Mouse (Mus musculus) left cerebral cortex, adult 18-20 months (tissue): ENCODE measurements around the gene Aes. TPM values are rescaled to one million over a fixed set of nuclear protein-coding genes. Genes with fewer than 3 reads are reported as not detected.

Source experiments
- DNase-seq, 2 experiments: peaks; one replicate each; pipeline ENCODE4 v3.0.0; 2021 to 2022; ENCODE audit warnings: low spot score in 2 of 2, mixed read lengths in 1 of 2
- total RNA-seq, 2 experiments: library from RNA; stranded (reverse); gene quantifications; 2 replicates each; pipeline ENCODE4 v1.2.3; 2021

The Aes gene
- total RNA-seq, 2 experiments from 2014 or later, result 700 to 737 TPM

GRCm38 (mm10) chr10:81544296-81545160, 14.8 kb upstream of the Aes start:
- peak in 1 of 2 experiments; percentile 31 for DNase-seq

DNA sequence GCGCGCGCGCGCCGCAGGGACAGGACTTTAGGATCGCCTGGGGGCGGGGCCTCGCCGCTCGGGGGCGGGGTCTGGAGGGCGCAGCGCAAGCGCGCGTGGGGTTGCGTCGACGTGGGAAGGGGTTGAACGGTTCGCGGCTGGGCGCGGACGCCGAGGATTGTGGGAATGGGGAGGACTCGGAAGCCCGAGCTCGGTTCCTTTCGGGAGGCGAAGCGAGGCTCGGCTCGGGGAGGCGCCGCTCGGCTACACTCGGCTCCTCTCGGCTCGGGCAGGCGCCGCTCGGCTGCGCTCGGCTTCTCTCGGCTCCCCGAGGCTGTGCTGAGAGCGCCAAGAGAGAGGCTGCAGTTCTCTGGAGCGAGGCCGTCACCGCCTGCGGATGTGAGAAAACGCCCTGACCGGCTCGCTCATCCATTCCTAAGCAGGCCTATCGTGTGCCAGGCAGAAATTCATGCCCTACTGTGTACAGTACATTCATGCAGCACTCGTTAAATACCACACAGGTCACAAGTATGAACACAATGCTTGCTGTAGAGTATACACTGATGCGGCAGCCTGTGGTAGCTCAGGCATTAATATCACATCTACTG, 14.0 kb upstream of the Aes start, which contains the start of gene Gna11:
Gene Gna11 (minus strand): TSS at position 30 of the 587 bp plus-strand sequence.
- peak; percentile 99 to 100 for DNase-seq

DNA sequence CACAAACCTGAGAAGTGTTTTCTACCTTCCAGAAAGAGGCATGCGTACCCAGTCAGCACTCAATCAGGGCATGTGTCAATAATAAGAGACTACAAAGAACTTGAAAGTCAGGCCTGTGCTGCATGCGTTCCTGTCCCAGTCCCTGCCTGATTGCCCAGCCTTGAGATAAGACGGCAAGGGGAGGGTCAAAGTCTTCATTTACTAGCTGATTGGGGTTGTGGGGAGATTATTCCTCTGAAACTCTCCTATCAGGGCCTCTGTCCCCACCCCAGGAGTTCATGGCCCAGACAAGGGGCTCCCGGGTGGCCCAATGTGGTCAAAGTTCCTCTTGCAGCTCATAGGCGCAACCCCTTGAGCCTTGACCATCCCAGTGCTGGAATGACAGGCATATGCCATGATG, 13.0 kb upstream of the Aes start:
- no peak for DNase-seq

GRCm38 (mm10) chr10:81546788-81547571, 12.3 kb upstream of the Aes start:
- no peak for DNase-seq

GRCm38 (mm10) chr10:81548944-81549343, 10.3 kb upstream of the Aes start:
- DNase-seq, result no peak

- DNase-seq, result peak in 1 of 2 experiments; percentile 56
Observed at GRCm38 (mm10) chr10:81550257-81550656, 9.0 kb upstream of the Aes start.

DNA sequence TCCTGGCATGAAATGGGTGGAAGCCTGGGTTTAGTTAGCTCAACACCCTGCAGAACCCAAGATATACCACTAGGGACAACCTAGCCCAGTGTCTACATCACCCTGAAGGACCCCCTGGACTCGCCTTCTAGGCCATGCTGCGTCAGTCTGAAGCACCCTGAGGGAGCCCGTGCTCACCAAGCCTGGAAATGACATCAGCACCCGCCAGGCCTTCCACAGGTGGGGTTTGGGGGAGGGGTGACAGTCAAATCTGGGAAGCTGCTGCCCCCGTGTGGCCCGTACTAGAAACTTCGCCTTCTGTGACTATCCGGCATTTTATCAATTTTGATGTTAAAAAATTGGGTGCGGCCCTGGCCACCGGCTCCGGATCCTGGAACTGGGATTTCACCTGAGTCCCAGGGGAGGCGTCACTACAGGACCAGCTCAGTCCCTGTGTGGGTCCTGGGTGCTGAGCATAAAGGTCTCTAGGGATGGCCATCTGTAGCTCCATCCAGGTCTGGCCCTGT, 7.6 kb upstream of the Aes start:
- DNase-seq, result peak; percentile 77 to 82

DNA sequence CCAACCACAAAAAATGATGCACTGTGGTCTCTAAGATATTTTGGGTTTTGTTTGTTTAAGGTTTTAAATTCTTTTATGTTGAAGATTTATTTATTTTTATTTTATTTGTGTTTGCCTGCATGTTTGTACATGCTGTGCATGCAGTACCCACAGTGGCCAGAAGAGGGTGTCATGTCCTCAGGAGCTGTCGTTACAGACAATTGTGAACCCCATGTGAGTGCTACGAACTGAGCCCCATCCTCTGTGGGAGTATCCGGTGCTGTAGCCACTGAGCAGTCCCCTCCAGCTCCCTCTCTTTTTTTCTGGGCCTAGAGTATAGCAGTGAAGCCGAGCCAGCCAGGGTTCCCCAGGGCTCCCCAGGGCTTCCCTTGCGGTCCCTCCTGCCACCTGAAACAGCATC, 6.1 kb upstream of the Aes start:
- DNase-seq, result no peak

- no peak for DNase-seq
Observed at GRCm38 (mm10) chr10:81553807-81554755, 5.2 kb upstream of the Aes start.

DNA sequence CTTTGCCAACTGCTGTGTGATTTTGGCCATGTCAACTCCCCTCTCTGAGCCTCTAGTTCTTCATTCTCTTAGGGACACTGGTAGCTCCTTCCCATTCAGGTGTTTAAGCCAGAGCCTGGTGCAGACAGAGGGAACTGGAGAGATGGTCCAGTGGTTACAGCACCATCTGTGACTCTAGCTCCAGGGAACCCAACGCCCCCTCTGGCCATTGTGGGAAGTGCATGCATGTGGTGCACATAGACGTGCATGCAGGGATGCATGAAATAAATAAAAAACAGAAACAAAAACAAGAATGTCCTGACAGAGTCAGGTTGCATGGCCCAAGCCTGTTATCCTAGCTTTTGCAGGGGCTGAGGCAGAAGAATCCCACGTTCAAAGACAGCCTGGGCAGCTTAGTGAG, 3.0 kb upstream of the Aes start:
- DNase-seq, result no peak

- no peak for DNase-seq
Observed at GRCm38 (mm10) chr10:81557491-81557890, 1.8 kb upstream of the Aes start.

DNA sequence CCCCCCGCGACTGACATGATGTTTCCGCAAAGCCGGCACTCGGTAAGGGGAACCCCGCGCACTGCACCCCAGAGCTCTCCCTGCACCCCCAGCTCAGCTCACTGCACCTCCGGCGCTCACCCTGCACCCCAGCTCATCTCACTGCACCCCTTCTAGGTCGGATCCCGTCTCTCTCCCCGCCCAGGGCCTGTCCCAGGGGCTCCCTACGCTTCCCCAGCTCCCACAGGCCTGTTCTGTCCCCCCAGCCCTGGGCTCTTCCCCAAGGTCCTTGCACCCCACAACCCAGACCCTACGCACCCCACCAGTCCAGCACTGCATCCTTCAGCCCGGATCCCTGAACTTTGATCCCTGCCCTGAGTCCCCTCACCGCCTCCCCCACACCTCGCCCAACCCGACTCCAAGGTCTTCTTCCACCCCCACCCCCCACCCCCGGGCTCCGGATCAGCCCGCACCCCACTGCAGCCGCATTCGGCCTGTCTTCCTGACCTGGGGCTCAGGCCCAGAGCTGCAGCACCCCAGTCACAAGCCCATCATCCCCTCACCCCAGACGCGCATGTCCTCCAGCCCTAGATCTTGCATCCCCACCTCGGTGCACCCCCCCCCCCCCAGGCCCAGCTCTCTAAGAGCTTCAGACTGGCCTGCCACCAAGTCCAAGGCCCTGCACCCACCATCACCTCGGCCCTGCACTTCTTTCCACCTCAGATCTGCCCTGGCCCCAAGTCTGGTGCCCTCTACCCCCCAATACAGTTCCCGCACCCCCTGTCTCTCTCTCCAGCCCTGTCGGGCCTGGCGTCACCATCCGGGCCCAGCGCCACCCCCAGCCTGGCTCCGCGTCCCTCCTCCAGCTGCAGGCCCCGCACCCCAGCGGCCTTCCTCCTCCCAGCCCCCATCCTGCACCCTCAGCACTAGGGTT, 595 bp downstream of the Aes start:
- peak; percentile 80 to 87 for DNase-seq

DNA sequence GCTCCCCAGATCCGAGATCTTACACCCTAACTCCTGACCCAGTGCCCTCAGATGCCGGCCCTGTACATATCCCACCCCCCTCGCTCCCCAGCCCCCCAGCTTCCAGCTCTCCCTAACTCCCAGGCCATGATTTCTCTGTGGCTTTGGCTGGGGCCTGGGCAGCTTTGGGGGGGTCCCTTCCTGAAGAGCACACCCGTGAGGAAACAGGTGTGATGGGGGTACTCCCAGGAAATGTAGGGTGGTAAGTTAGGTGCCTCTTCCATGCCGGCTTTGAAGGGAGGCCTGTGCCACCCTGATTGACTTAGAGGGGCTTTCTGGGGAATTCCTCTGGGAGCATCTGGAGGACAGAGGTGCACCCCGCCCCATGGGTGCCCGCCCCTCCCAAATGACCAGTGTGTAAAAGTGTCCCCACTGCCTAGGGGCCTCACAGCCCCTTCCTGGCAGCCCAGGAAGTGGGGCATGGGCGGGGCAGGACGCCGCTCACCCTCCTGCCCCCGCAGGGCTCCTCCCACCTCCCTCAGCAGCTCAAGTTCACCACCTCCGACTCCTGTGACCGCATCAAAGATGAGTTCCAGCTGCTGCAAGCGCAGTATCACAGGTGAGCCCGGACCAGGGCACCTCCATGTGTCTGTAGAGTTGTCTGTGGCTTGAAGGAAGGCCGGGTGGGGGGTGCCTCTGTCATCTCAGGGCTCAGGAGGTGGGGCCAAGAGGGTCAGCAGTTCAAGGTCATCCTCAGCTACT, 1.6 kb downstream of the Aes start:
- DNase-seq, result no peak

DNA sequence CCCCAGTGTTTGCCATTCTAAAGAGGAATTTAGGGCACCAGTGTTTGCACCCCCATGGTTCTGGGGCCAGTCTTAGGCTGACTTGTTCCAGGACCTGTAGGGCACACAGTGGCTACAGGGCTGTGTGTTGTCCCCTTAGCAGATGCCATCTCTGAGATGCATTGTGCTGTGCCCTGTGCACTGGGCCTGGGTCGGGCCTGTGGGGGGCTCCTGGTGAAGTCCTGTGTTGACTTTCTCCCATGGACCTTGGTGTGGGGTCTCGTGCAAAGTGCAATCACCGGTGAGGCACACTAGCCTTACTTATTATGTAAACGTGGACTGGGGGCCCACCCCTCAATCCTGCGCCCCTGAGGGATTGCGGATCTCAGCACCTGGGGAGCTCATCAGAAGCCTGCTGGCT, 3.1 kb downstream of the Aes start:
- no peak for DNase-seq

DNA sequence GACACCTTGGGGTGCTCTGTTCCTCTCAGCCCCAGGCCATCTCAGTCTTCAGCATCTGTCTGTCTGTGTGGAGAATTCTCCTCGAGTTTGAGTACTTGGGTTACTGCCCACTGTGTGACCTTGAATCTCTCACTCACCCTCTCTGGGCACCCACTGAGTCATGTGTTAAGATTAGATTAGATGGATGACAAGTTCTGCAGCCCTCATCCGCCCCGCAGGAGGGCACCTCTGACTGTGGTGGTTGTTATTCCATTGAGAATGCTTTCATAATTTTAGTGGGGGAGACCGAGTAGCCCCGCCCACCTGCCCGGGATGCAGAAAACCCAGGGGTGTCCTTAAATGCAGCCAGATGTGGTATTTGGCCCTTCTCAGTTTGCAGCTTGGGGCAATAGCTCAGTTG, 4.2 kb downstream of the Aes start:
- no peak for DNase-seq

- DNase-seq, result no peak
Observed at GRCm38 (mm10) chr10:81564216-81564615, 4.9 kb downstream of the Aes start.

DNA sequence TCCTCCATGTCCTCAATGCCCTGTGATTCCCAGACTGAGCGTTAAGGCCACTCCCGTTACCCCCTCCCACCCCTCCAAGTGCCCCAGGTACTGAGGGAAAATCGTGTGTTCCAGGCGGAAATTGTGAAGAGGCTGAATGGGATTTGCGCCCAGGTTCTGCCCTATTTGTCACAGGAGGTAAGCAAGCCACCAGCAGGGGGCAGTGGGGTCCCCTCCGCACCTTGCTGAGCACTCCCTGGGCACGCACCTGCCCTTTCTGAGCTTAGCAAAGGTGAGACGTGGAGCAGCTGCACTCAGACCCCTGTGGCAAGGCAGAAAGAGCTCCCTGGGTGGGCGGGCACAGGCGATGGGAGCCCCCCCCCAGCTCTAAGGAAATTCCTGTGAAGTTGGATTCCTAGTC, 5.4 kb downstream of the Aes start:
- DNase-seq, result peak; percentile 63 to 67
